Mouse (Mus musculus) G1E (cell line): ENCODE data around the gene Banf1. TPM values are rescaled to one million over a fixed set of nuclear protein-coding genes. Genes with fewer than 3 reads are reported as not detected.
"Not testable (repeated sequence)": the region's sequence is repeated elsewhere in the genome, so short reads cannot be mapped to it uniquely, and the experiment has no call there.

Experiments used
- ATAC-seq: 2 replicates; pipeline ENCODE4 v1.8.0; 2016; ENCODE audit warnings: mild to moderate bottlenecking; ENCODE audit not compliant: insufficient number of reproducible peaks, poor library complexity, low FRiP score, severe bottlenecking; ENCODE audit errors: extremely low read depth
- DNase-seq: peaks from one replicate; pipeline ENCODE4 v3.0.0; 2012; ENCODE audit warnings: low spot score
- H3K27me3 ChIP-seq: 2 replicates; pipeline ENCODE4 v1.6.1; 2012; ENCODE audit warnings: mild to moderate bottlenecking, low read length, inconsistent platforms; ENCODE audit not compliant: insufficient read depth
- H3K36me3 ChIP-seq: replicated peaks from 2 replicates; pipeline ENCODE3; 2012; ENCODE audit warnings: mild to moderate bottlenecking, inconsistent platforms
- H3K4me1 ChIP-seq: 2 replicates; pipeline ENCODE4 v1.6.1; 2012; ENCODE audit warnings: low read depth, low read length, inconsistent platforms, mixed read lengths; ENCODE audit not compliant: insufficient read depth
- H3K4me3 ChIP-seq: 2 replicates; pipeline ENCODE4 v1.5.1; 2012; ENCODE audit warnings: low read depth, mild to moderate bottlenecking, inconsistent platforms, low read length, moderate library complexity, mixed read lengths
- H3K9me3 ChIP-seq: replicated peaks from 2 replicates; pipeline ENCODE4 v1.6.1; 2012; ENCODE audit warnings: inconsistent platforms
- CTCF ChIP-seq: IDR thresholded peaks from 2 replicates; pipeline ENCODE4 v1.5.1; 2012; ENCODE audit warnings: low read depth, low read length, inconsistent platforms, mixed read lengths
- GATA1 ChIP-seq: IDR thresholded peaks from 2 replicates; pipeline ENCODE4 v1.6.1; 2012; ENCODE audit warnings: borderline replicate concordance, low read length, inconsistent platforms, mixed read lengths
- GATA2 ChIP-seq: IDR thresholded peaks from 2 replicates; pipeline ENCODE4 v1.6.1; 2012; ENCODE audit warnings: low read depth, low read length, inconsistent platforms, borderline replicate concordance
- POLR2AphosphoS5 ChIP-seq: IDR thresholded peaks from 2 replicates; pipeline ENCODE4 v1.6.1; 2012; ENCODE audit warnings: low read depth, low read length, inconsistent platforms; ENCODE audit not compliant: insufficient replicate concordance
- TAL1 ChIP-seq: conservative IDR thresholded peaks from 2 replicates; pipeline ENCODE4 v1.6.1; 2012; ENCODE audit warnings: low read depth, low read length, inconsistent platforms, mixed read lengths
- polyA plus RNA-seq: library from polyadenylated mRNA; stranded (reverse); fragments of >175 nt; gene quantifications from 2 replicates; pipeline ENCODE4 v1.2.3, GENCODE M21; 2012
- total RNA-seq, 2 experiments: library from RNA; stranded (forward) in 1 of 2; stranded (reverse) in 1 of 2; fragments of 200-1000 nt in 1 of 2; fragments of >200 nt in 1 of 2; fragmentation: Nextera tagmentation in 1 of 2; gene quantifications; 2 replicates each; pipeline ENCODE4 v1.2.3; 2014 to 2017

Gene Banf1
- total and polyA plus RNA-seq, 3 experiments, result 42.1 to 329 (median 210) TPM

- Histone ChIP-seq H3K9me3 (no peaks in the 10 kb centered on the region), H3K4me1 (peaks cover 34% of the 10 kb centered on the region), H3K27me3 (peaks cover 8% of the 10 kb centered on the region; the same call in 1 of the 2 replicates), H3K36me3 (peaks cover 6% of the 10 kb centered on the region), H3K4me3 (no peak overlapping the region)
- no peak for ATAC-seq
- no peak for DNase-seq
- no peak for TF ChIP-seq TAL1
- no peak for TF ChIP-seq GATA1
- no peak for TF ChIP-seq GATA2
- no peak for TF ChIP-seq POLR2AphosphoS5
- no peak for TF ChIP-seq CTCF
These were observed 41.4 kb upstream of the Banf1 start for GRCm38 (mm10) chr19:5408057-5409001.

DNA sequence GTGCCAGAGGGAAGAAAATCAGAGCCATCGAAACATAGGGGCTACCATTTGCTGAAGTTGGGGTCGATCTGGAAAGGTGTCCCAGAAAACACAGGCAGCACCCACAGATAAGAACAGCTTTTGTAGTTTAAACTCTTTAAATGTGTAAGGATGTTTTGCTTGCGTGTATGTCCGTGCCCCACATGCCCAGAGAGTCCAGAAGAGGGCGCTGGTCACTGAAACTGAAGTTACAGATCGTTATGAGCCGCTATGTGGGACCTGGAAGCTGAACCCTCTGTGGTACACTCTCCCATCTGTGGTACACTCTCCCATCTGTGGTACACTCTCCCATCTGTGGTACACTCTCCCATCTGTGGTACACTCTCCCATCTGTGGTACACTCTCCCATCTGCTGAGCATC lies 40.2 kb upstream of the Banf1 start:
- DNase-seq, result no peak
- peak; percentile 29; the same call in 1 of the 2 replicates for TF ChIP-seq CTCF
- TF ChIP-seq GATA2, result no peak

GRCm38 (mm10) chr19:5406531-5407126 lies 39.7 kb upstream of the Banf1 start:
- Histone ChIP-seq H3K4me1 (peaks cover 38% of the 10 kb centered on the region), H3K4me3 (peak overlapping the region; percentile 69)
- DNase-seq, ATAC-seq, H3K27me3 ChIP-seq, H3K9me3 ChIP-seq, H3K36me3 ChIP-seq: not testable (repeated sequence)

More for the DNA sequence above, 40.2 kb upstream of the Banf1 start:
- H3K36me3 ChIP-seq, result peaks cover 6% of the 10 kb centered on the region
- peaks cover 8% of the 10 kb centered on the region; the same call in 1 of the 2 replicates for H3K27me3 ChIP-seq
- ATAC-seq, result no peak
- peaks cover 36% of the 10 kb centered on the region for H3K4me1 ChIP-seq
- H3K4me3 ChIP-seq, result peak overlapping the region; percentile 69
- H3K9me3 ChIP-seq, result no peaks in the 10 kb centered on the region

DNA sequence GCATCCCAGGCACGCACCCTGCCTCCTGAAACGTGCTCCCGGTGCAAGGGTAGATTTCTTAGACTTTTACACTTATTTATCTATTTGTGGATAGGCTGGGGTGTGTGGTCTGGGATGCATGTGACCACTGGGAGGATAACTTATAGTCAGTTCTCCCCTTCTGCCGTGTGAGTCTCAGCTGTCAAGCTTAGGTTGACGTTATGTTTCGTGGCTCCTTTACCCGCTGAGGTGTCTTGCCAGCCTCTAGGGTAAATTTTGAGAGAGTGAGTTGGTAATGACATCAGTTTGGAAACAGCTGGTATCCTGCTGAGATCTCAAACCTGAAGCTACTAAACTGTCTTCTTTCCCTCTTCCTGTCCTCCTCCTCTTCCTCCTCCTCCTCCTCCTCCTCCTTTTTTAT lies 39.0 kb upstream of the Banf1 start:
- Histone ChIP-seq H3K4me3 (peak overlapping the region; percentile 58), H3K9me3 (no peaks in the 10 kb centered on the region), H3K4me1 (peaks cover 40% of the 10 kb centered on the region), H3K36me3 (peaks cover 6% of the 10 kb centered on the region), H3K27me3 (peaks cover 5% of the 10 kb centered on the region; the same call in 1 of the 2 replicates)
- DNase-seq (no peak), ATAC-seq (no peak)
- TF ChIP-seq CTCF, result no peak
- TF ChIP-seq TAL1, result no peak
- TF ChIP-seq GATA2, result no peak
- no peak for TF ChIP-seq GATA1
- no peak for TF ChIP-seq POLR2AphosphoS5

DNA sequence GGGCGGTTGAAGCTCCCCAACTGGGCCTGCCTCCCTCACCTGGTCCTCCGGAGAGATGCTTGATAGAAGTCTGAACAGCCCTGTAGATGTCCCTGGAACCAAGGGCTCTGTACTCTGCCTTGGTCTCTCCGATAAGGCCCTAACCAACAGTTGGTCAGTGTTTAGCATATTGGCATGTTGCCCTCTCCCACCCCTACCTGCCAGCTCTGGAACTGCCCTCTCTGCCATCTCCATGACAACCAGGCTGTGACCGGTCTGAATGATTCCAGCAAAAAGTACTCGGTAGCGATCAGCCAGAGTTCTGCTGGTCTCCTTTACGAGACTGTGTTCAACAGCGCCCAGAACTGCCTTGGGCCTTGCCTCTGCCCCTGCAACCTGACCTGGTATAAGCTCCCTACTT lies 35.3 kb upstream of the Banf1 start, which contains the start of gene Tsga10ip:
Gene Tsga10ip (minus strand): TSS at position 234 of the 400 bp plus-strand sequence.
- no peaks in the 10 kb centered on the region for H3K9me3 ChIP-seq
- ATAC-seq (no peak), DNase-seq (no peak)
- peaks cover 27% of the 10 kb centered on the region for H3K4me1 ChIP-seq
- no peak within 1 kb of the TSS for H3K4me3 ChIP-seq
- peaks cover 15% of the 10 kb centered on the region; the same call in 1 of the 2 replicates for H3K27me3 ChIP-seq
- no peaks in the 10 kb centered on the region for H3K36me3 ChIP-seq
- TF ChIP-seq GATA2 (no peak), POLR2AphosphoS5 (no peak), TAL1 (no peak)

DNA sequence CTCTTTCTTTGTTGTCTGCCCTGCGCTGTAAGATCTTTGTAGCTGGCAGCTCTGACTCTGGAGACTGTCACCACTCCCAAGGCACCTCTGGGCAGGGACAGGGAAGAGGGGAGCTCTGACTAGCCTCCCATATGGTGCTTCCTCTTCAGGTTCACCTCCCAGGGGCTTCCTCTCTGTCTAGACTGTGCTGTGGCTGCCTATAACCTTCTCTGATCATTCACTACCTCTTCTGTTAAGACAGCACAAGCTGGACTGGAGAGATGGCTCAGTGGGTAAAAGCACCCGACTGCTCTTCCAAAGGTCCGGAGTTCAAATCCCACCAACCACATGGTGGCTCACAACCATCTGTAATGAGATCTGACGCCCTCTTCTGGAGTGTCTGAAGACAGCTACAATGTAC lies 34.1 kb upstream of the Banf1 start:
- Histone ChIP-seq H3K27me3 (peaks cover 15% of the 10 kb centered on the region; the same call in 1 of the 2 replicates), H3K4me1 (peaks cover 22% of the 10 kb centered on the region)
- ATAC-seq, H3K4me3 ChIP-seq, DNase-seq, H3K36me3 ChIP-seq, H3K9me3 ChIP-seq: not testable (repeated sequence)

GRCm38 (mm10) chr19:5395371-5395770 lies 28.4 kb upstream of the Banf1 start:
- TF ChIP-seq POLR2AphosphoS5, result no peak
- no peak for TF ChIP-seq TAL1
- no peak for TF ChIP-seq GATA1
- TF ChIP-seq GATA2, result no peak
- TF ChIP-seq CTCF, result no peak
- H3K9me3 ChIP-seq, result no peaks in the 10 kb centered on the region
- ATAC-seq, result no peak

More at GRCm38 (mm10) chr19:5395371-5395770, 28.4 kb upstream of the Banf1 start:
- Histone ChIP-seq H3K36me3 (peaks cover 17% of the 10 kb centered on the region), H3K4me1 (peaks cover 22% of the 10 kb centered on the region), H3K4me3 (no peak overlapping the region), H3K27me3 (0 out of 2 replicates have a peak, but pooled peaks cover 7% of the 10 kb centered on the region)
- no peak for DNase-seq
